Mouse (Mus musculus): ENCODE results near the gene Tmod1.

Gene Tmod1

GRCm38 (mm10) chr4:46131791-46132190, 93.1 kb downstream of the Tmod1 start:
- no peak for DNase-seq (ENCODE audit: low spot score)

GRCm38 (mm10) chr4:46137629-46138286, 99.0 kb downstream of the Tmod1 start:
- no peak for DNase-seq (ENCODE audit: low spot score)

GRCm38 (mm10) chr4:46138287-46139222, 99.8 kb downstream of the Tmod1 start, which contains the start of the genes Ncbp1 and Tstd2:
Gene Ncbp1, plus strand, starts transcription at chr4:46138613.
Gene Tstd2, minus strand, starts transcription at chr4:46138694.
- peak; percentile 91 for DNase-seq (ENCODE audit: low spot score)

DNA sequence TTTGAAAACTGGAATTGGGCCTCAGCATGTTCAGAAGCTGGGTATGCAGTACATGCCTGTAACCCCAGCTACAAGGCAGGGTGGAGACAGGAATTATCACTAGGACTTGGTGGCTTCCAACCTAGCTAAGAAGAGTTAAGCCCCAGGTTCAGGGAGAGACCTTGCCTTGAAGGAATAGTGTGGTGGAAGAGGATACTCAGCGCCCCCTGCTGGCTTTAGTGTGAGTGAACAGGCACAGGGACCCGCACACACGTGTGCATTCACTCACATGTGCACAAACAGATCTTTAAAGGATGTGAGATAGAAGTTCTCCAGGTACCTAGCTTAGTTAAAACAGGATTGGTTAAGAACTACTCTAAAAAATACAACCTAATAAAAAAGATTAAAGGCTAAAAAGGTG, 105.6 kb downstream of the Tmod1 start:
- DNase-seq (ENCODE audit: low spot score), result no peak

- DNase-seq (ENCODE audit: low spot score), result no peak
These were observed 108.1 kb downstream of the Tmod1 start for GRCm38 (mm10) chr4:46146881-46147280.

DNA sequence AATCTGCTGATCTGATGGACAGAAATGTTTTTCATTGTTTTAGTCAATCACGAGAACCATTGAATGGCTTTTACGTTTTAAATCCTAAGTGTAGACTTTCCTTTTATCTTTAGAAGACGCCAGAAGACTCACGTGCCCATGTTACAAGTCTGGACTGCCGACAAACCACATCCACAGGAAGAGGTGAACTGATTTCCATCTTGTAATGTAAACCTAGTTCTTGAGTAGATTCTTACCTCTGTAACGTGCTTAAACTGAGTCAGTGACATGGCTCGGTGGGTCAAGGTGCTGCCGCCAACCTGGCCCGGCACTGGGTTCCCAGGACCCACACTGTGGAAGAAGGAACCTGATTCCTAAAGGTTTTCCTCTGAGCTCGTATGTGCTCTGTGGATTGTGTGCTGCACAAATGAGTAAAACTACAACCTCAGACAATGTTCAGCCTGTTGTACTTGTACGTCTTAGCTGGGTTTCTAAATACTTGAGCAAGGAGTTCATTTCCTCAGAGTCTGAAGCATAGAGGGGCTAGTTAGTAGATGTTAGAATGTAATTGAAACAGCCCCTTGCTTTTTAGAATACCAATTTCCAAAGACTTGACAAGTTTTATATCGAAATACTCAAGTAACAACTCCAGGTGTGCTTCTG, 113.3 kb downstream of the Tmod1 start:
- no peak for DNase-seq (ENCODE audit: low spot score)

DNA sequence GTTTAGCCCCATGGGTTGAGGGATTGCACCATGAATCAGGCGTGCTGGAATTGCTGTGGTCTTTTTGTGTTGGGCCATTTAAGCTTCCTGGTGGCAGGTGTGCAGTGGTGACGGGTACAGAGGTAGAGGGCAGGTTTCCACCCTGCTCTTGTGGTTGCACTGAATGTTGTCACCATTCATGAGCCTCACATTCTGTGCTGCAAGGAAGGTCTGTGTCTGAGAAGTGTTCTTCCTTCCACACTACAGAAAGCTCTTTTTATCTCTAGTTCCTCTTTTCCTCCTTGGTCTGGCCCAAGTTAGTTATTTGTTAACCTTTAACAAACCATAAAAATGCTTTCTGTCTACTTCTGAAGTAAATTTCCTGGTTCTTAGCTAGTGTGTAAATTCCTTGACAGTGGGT, 125.3 kb downstream of the Tmod1 start:
- no peak for DNase-seq (ENCODE audit: low spot score)

All from urinary bladder, postnatal 14 days (tissue).